Mouse (Mus musculus): ENCODE data around the gene Selenbp1. TPM values are rescaled to one million over a fixed set of nuclear protein-coding genes. Genes with fewer than 3 reads are reported as not detected.
"Not testable (repeated sequence)": the region's sequence is repeated elsewhere in the genome, so short reads cannot be mapped to it uniquely, and the experiment has no call there.

Selenbp1 gene
- total RNA-seq, 2 experiments from 2014 or later: 34.5 to 38.1 TPM

GRCm38 (mm10) chr3:94931427-94932082, 1.3 kb upstream of the Selenbp1 start:
- ATAC-seq (replicated peaks; ENCODE audit: low FRiP score, poor library complexity, severe bottlenecking): not testable (repeated sequence)

- not testable (repeated sequence) for ATAC-seq (replicated peaks; ENCODE audit: low FRiP score, poor library complexity, severe bottlenecking)
Measured at GRCm38 (mm10) chr3:94932279-94932678, 577 bp upstream of the Selenbp1 start.

DNA sequence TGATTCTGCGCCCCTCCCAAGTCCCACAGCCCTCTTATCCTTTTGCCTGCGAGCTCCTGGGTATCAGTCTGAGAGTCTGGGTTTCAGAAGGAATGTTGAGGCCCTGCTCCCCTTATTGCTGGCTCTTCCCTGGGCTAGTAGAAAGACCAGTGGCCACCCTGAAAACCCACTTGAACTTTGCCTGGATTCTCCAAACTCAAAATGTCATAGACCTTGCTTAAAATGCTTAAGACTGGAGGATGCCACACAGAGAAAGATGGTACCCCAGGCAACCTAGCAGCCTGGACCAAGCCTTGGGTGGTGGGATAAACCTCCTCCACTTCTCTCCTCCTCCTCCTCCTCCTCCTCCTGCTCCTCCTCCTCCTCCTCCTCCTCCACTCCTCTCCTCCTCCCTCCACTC, 748 bp downstream of the Selenbp1 start:
- not testable (repeated sequence) for ATAC-seq (replicated peaks; ENCODE audit: low FRiP score, poor library complexity, severe bottlenecking)

- peak; percentile 25 for ATAC-seq (replicated peaks; ENCODE audit: low FRiP score, poor library complexity, severe bottlenecking)
Measured at GRCm38 (mm10) chr3:94934564-94934963, 1.7 kb downstream of the Selenbp1 start.

DNA sequence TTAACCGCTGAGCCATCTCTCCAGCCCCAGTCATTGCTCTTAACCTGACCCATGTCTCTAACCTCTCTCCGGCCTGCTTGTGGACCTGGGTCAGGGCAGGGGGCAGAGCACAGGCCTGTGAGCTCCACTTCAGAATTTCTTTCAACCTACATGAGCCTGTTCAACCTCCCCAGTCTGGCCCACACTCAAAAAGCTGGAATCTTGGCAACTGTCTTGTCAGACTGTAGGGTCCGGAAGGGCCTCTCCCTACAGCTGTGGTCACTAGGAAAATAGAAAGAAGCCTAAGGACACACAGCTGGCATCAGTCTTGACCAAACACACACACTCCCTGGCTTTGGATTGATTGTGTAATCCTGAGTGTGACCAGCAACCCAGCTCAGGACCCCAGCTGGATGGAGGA, 2.5 kb downstream of the Selenbp1 start:
- ATAC-seq (replicated peaks; ENCODE audit: low FRiP score, poor library complexity, severe bottlenecking): not testable (repeated sequence)

GRCm38 (mm10) chr3:94936147-94936546, 3.3 kb downstream of the Selenbp1 start:
- ATAC-seq (replicated peaks; ENCODE audit: low FRiP score, poor library complexity, severe bottlenecking): peak; percentile 30

GRCm38 (mm10) chr3:94937194-94937593, 4.3 kb downstream of the Selenbp1 start:
- not testable (repeated sequence) for ATAC-seq (replicated peaks; ENCODE audit: low FRiP score, poor library complexity, severe bottlenecking)

GRCm38 (mm10) chr3:94940033-94940432, 7.2 kb downstream of the Selenbp1 start:
- ATAC-seq (replicated peaks; ENCODE audit: low FRiP score, poor library complexity, severe bottlenecking): not testable (repeated sequence)

DNA sequence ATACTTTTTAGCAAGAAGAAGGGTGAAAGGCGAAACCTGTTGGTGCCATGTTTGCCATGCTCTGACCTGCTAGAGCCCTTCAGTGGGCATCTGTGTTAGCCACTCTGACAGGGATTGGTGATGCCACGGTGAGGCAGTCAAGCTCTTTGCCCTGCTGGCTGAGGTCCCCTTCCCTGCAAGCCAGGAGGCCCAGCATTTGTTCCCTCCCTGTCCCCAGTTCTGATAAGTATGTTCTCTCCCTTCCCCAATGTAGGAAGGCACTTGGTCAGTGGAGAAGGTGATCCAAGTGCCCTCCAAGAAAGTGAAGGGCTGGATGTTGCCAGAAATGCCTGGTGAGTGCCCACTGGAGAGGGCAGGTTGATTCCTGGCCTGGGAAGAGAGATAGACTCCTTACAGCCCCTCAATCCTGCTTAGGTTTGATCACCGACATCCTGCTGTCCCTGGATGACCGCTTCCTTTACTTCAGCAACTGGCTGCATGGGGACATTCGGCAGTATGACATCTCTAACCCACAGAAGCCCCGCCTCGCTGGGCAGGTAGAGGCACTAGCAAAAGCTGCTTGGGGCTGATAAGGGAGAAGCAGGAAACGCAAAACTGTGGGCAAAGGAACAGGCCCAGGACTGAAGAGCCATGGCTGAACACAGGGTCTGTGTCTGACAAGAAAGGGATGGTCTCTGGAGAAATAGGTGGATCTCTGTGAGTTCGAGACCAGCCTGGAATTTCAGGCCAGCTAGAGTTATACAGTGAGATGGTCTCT, 9.5 kb downstream of the Selenbp1 start:
- ATAC-seq (replicated peaks; ENCODE audit: low FRiP score, poor library complexity, severe bottlenecking): peak; percentile 92

- ATAC-seq (replicated peaks; ENCODE audit: low FRiP score, poor library complexity, severe bottlenecking): peak; percentile 80
Measured at GRCm38 (mm10) chr3:94943706-94944105, 10.8 kb downstream of the Selenbp1 start.

DNA sequence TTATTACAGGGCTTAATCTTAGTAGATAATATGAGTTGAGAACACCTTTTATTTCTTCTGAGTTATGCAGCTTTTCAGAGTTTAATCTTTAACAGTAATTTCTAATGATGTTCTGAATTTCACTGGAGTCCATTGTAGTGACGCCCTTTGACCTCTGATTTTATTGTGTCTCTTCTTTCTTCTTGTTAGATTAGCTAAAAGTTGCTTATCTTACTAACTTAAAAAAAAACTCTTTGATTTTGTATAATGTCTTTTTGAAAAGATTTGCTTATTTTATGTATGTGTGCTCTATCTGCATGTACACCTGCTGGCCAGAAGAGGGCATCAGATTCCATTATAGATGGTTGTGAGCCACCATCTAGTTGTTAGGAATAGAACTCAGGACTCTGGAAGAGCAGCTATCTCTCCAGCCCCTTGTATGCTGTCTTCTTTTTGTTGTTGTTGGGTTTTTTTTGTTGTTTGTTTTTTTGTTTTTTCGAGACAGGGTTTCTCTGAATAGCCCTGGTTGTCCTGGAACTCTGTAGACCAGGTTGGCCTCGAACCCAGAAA, 15.3 kb downstream of the Selenbp1 start:
- no peak for ATAC-seq (replicated peaks; ENCODE audit: low FRiP score, poor library complexity, severe bottlenecking)

GRCm38 (mm10) chr3:94949645-94950044, 16.8 kb downstream of the Selenbp1 start:
- no peak for ATAC-seq (replicated peaks; ENCODE audit: low FRiP score, poor library complexity, severe bottlenecking)

DNA sequence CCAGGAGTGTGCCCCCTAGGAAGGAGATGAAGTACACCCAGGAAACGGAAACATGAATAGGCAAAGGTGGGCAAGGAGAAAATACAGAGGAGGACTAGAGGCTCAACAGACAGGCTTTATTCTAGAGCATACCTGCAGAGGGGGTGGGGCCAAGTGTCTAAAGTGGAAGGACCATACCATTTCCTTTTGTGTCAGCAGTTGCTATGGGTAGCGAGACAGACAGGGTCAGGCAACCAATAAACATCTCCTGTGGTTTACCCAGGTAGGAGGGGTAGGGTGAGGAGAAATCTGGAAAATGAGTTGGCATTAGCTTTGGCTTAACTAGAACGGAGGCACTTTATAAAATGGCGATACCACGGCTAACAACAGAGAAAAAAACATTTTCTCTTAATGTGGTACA, 19.9 kb downstream of the Selenbp1 start:
- ATAC-seq (replicated peaks; ENCODE audit: low FRiP score, poor library complexity, severe bottlenecking): no peak

- no peak for ATAC-seq (replicated peaks; ENCODE audit: low FRiP score, poor library complexity, severe bottlenecking)
Measured at GRCm38 (mm10) chr3:94953384-94953763, 20.5 kb downstream of the Selenbp1 start.

GRCm38 (mm10) chr3:94953764-94954616, 21.1 kb downstream of the Selenbp1 start, which contains the start of gene Rfx5:
Gene Rfx5, plus strand, starts transcription at chr3:94954075.
- ATAC-seq (replicated peaks; ENCODE audit: low FRiP score, poor library complexity, severe bottlenecking): peak; percentile 96

GRCm38 (mm10) chr3:94958295-94958694, 25.4 kb downstream of the Selenbp1 start:
- ATAC-seq (replicated peaks; ENCODE audit: low FRiP score, poor library complexity, severe bottlenecking): no peak

DNA sequence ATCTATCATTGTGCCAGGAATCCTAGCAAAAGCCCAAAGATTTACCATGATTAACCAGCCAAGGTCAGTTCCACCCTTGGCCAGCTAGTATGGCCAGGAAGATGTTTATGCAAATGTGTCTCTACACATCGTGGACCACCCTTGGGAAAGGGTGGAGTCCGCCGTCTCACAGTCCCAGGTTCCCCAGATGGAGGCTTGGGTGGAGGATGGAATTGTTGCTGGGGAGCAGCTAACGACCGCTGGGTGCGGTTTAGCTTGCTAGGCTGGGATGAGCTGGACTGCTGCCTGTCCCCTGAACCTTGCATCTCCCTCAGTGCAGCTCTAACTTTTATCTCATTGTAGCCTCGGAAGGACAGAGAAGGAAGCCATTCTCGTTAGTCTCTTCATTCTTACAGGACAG, 27.0 kb downstream of the Selenbp1 start:
- no peak for ATAC-seq (replicated peaks; ENCODE audit: low FRiP score, poor library complexity, severe bottlenecking)

GRCm38 (mm10) chr3:94960322-94960721, 27.5 kb downstream of the Selenbp1 start:
- no peak for ATAC-seq (replicated peaks; ENCODE audit: low FRiP score, poor library complexity, severe bottlenecking)

DNA sequence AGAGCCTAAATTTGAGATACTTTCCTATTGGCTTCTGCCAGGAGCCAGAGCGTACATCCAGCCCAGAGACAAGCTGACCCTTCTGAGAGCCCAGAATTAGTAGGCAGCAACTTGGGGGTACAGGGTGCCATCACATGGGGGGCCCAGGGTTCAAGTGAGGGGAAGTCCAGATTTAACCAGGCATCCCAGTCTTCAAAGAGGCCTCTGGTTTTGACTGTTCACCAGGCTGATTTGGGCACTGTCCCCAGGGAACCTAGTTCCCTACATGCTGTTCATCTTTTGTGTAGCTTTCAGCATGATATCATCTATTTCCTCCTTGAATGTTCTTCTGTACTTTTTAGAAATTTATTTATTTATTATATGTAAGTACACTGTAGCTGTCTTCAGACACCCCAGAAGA, 32.1 kb downstream of the Selenbp1 start:
- ATAC-seq (replicated peaks; ENCODE audit: low FRiP score, poor library complexity, severe bottlenecking): no peak

GRCm38 (mm10) chr3:94965878-94966277, 33.0 kb downstream of the Selenbp1 start:
- ATAC-seq (replicated peaks; ENCODE audit: low FRiP score, poor library complexity, severe bottlenecking): no peak

Data from erythroid progenitor cell, adult 5-6 weeks (primary cell).